Mouse (Mus musculus): ENCODE data around the gene Atxn7. TPM values are rescaled to one million over a fixed set of nuclear protein-coding genes. Genes with fewer than 3 reads are reported as not detected.
"Not testable (repeated sequence)": the region's sequence is repeated elsewhere in the genome, so short reads cannot be mapped to it uniquely, and the experiment has no call there.

Gene Atxn7
- polyA plus RNA-seq, 1 experiment: 20.3 TPM

- Histone ChIP-seq H3K4me3 (ENCODE audit: extremely low read depth, insufficient read depth, insufficient read length) (peak overlapping the region; percentile 49; the same call in 1 of the 2 replicates), H3K36me3 (ENCODE audit: control insufficient read depth, insufficient read depth, low read length) (no peaks in the 10 kb centered on the region), H3K4me1 (ENCODE audit: control insufficient read depth, insufficient read depth, insufficient read length) (no peaks in the 10 kb centered on the region; the same call in 1 of the 2 replicates), H3K27me3 (ENCODE audit: control insufficient read depth, insufficient read depth, low read length) (no peaks in the 10 kb centered on the region; the same call in 1 of the 2 replicates), H3K27ac (ENCODE audit: insufficient read depth, low read length) (no peak overlapping the region)
- WGBS: 51% methylated on average over 5 of the region's 5 CpGs
- TF ChIP-seq POLR2A (IDR thresholded peaks at IDR 0.05; ENCODE audit: low read depth, low read length) (no peak), CTCF (IDR thresholded peaks at IDR 0.05; ENCODE audit: extremely low read depth, insufficient read depth, insufficient read length, insufficient replicate concordance) (no peak)
- DNase-seq (ENCODE audit: low read depth in 1 of 2, low spot score in 2 of 2): no peak
These were observed 27.2 kb upstream of the Atxn7 start for GRCm38 (mm10) chr14:13934052-13934371.

GRCm38 (mm10) chr14:13944686-13945085, 16.6 kb upstream of the Atxn7 start:
- TF ChIP-seq CTCF (IDR thresholded peaks at IDR 0.05; ENCODE audit: extremely low read depth, insufficient read depth, insufficient read length, insufficient replicate concordance) (no peak), POLR2A (IDR thresholded peaks at IDR 0.05; ENCODE audit: low read depth, low read length) (no peak)
- Histone ChIP-seq H3K27ac (ENCODE audit: insufficient read depth, low read length) (no peak overlapping the region), H3K27me3 (ENCODE audit: control insufficient read depth, insufficient read depth, low read length) (no peaks in the 10 kb centered on the region), H3K36me3 (ENCODE audit: control insufficient read depth, insufficient read depth, low read length) (peaks cover 9% of the 10 kb centered on the region), H3K4me3 (ENCODE audit: extremely low read depth, insufficient read depth, insufficient read length) (no peak overlapping the region), H3K4me1 (ENCODE audit: control insufficient read depth, insufficient read depth, insufficient read length) (no peaks in the 10 kb centered on the region)
- WGBS: 95% methylated on average over 4 of the region's 4 CpGs
- no peak for DNase-seq (ENCODE audit: low read depth in 1 of 2, low spot score in 2 of 2)

GRCm38 (mm10) chr14:13948345-13948744, 12.9 kb upstream of the Atxn7 start:
- no peak for DNase-seq (ENCODE audit: low read depth in 1 of 2, low spot score in 2 of 2)
- Histone ChIP-seq H3K27ac (ENCODE audit: insufficient read depth, low read length) (no peak overlapping the region), H3K4me1 (ENCODE audit: control insufficient read depth, insufficient read depth, insufficient read length) (no peaks in the 10 kb centered on the region), H3K36me3 (ENCODE audit: control insufficient read depth, insufficient read depth, low read length) (peaks cover 20% of the 10 kb centered on the region), H3K27me3 (ENCODE audit: control insufficient read depth, insufficient read depth, low read length) (no peaks in the 10 kb centered on the region), H3K4me3 (ENCODE audit: extremely low read depth, insufficient read depth, insufficient read length) (no peak overlapping the region)
- 94% methylated on average over 7 of the region's 7 CpGs for WGBS
- TF ChIP-seq CTCF (IDR thresholded peaks at IDR 0.05; ENCODE audit: extremely low read depth, insufficient read depth, insufficient read length, insufficient replicate concordance): no peak
- TF ChIP-seq POLR2A (IDR thresholded peaks at IDR 0.05; ENCODE audit: low read depth, low read length): no peak

GRCm38 (mm10) chr14:13950401-13950800, 10.8 kb upstream of the Atxn7 start:
- Histone ChIP-seq H3K27ac (ENCODE audit: insufficient read depth, low read length) (no peak overlapping the region), H3K4me1 (ENCODE audit: control insufficient read depth, insufficient read depth, insufficient read length) (no peaks in the 10 kb centered on the region), H3K27me3 (ENCODE audit: control insufficient read depth, insufficient read depth, low read length) (no peaks in the 10 kb centered on the region), H3K4me3 (ENCODE audit: extremely low read depth, insufficient read depth, insufficient read length) (no peak overlapping the region), H3K36me3 (ENCODE audit: control insufficient read depth, insufficient read depth, low read length) (peaks cover 23% of the 10 kb centered on the region)
- peak; percentile 15 to 48 for DNase-seq (ENCODE audit: low read depth in 1 of 2, low spot score in 2 of 2)
- no peak for TF ChIP-seq POLR2A (IDR thresholded peaks at IDR 0.05; ENCODE audit: low read depth, low read length)
- peak; percentile 60; the same call in 1 of the 2 replicates for TF ChIP-seq CTCF (IDR thresholded peaks at IDR 0.05; ENCODE audit: extremely low read depth, insufficient read depth, insufficient read length, insufficient replicate concordance)

GRCm38 (mm10) chr14:13952151-13952550, 9.1 kb upstream of the Atxn7 start:
- H3K36me3 ChIP-seq (ENCODE audit: control insufficient read depth, insufficient read depth, low read length): peaks cover 23% of the 10 kb centered on the region
- 97% methylated on average over 3 of the region's 3 CpGs for WGBS

GRCm38 (mm10) chr14:13960079-13960478, 1.2 kb upstream of the Atxn7 start:
- DNase-seq (ENCODE audit: low read depth in 1 of 2, low spot score in 2 of 2): peak; percentile 9 to 28
- 0 out of 2 replicates have a peak overlapping the region, but pooled peaks have one; percentile 49 for H3K27ac ChIP-seq (ENCODE audit: insufficient read depth, low read length)
- no peaks in the 10 kb centered on the region for H3K27me3 ChIP-seq (ENCODE audit: control insufficient read depth, insufficient read depth, low read length)
- H3K4me1 ChIP-seq (ENCODE audit: control insufficient read depth, insufficient read depth, insufficient read length): peaks cover 2% of the 10 kb centered on the region
- WGBS: under 1% methylated on average over 9 of the region's 9 CpGs
- H3K4me3 ChIP-seq (ENCODE audit: extremely low read depth, insufficient read depth, insufficient read length): peak overlapping the region; percentile 74
- TF ChIP-seq POLR2A (IDR thresholded peaks at IDR 0.05; ENCODE audit: low read depth, low read length) (no peak), CTCF (IDR thresholded peaks at IDR 0.05; ENCODE audit: extremely low read depth, insufficient read depth, insufficient read length, insufficient replicate concordance) (no peak)
- H3K36me3 ChIP-seq (ENCODE audit: control insufficient read depth, insufficient read depth, low read length): no peaks in the 10 kb centered on the region

More at GRCm38 (mm10) chr14:13952151-13952550, 9.1 kb upstream of the Atxn7 start:
- H3K27ac ChIP-seq (ENCODE audit: insufficient read depth, low read length); H3K4me1 ChIP-seq (ENCODE audit: control insufficient read depth, insufficient read depth, insufficient read length); H3K4me3 ChIP-seq (ENCODE audit: extremely low read depth, insufficient read depth, insufficient read length); H3K27me3 ChIP-seq (ENCODE audit: control insufficient read depth, insufficient read depth, low read length); DNase-seq (ENCODE audit: low read depth in 1 of 2, low spot score in 2 of 2): not testable (repeated sequence)

GRCm38 (mm10) chr14:13960482-13961325, 536 bp upstream of the Atxn7 start:
- Histone ChIP-seq H3K4me3 (ENCODE audit: extremely low read depth, insufficient read depth, insufficient read length) (peak overlapping the region; percentile 74), H3K4me1 (ENCODE audit: control insufficient read depth, insufficient read depth, insufficient read length) (peaks cover 2% of the 10 kb centered on the region), H3K27ac (ENCODE audit: insufficient read depth, low read length) (peak overlapping the region; percentile 49), H3K36me3 (ENCODE audit: control insufficient read depth, insufficient read depth, low read length) (no peaks in the 10 kb centered on the region), H3K27me3 (ENCODE audit: control insufficient read depth, insufficient read depth, low read length) (no peaks in the 10 kb centered on the region)
- under 1% methylated on average over 73 of the region's 75 CpGs for WGBS
- TF ChIP-seq POLR2A (IDR thresholded peaks at IDR 0.05; ENCODE audit: low read depth, low read length) (no peak; the same call in 1 of the 2 replicates), CTCF (IDR thresholded peaks at IDR 0.05; ENCODE audit: extremely low read depth, insufficient read depth, insufficient read length, insufficient replicate concordance) (no peak)
- peak; percentile 14 to 59 for DNase-seq (ENCODE audit: low read depth in 1 of 2, low spot score in 2 of 2)
